Mouse (Mus musculus): ENCODE results near the gene Gm14190.
"Not testable (repeated sequence)": the region's sequence is repeated elsewhere in the genome, so short reads cannot be mapped to it uniquely, and the experiment has no call there.

Gm14190 gene

GRCm38 (mm10) chr11:99690463-99690862 lies at the start of gene Gm14190:
Gm14190 (minus strand) TSS chr11:99690740.
- TF ChIP-seq GATA4 (IDR thresholded peaks at IDR 0.05; ENCODE audit: insufficient replicate concordance, low read length) = no peak

DNA sequence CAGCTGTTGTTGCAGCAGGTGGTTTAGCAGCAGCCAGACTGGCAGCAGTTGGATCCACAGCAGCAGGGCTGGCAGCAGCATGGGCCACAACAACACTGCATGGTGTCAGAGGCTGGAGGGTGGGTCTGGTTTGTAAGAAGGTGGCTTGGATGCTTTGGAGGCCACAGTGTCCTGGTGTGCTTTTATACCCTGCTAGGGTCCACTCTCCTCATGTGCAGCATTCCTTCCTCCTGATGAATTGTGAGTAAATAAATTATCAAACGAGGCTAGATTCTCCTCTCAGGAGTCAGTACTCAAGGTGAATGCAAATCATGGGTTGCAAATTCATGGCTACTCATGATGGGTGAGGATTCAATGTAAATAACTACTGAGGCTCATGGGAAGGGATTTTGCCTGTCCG lies 43.6 kb upstream of the Gm14190 start, which contains the start of gene Gm14180:
Gm14180 (minus strand) TSS at position 101 of the 400 bp plus-strand sequence.
- no peak for TF ChIP-seq GATA4 (IDR thresholded peaks at IDR 0.05; ENCODE audit: insufficient replicate concordance, low read length)

- no peak for TF ChIP-seq GATA4 (IDR thresholded peaks at IDR 0.05; ENCODE audit: insufficient replicate concordance, low read length)
These were observed 33.5 kb upstream of the Gm14190 start for GRCm38 (mm10) chr11:99724061-99724460.

GRCm38 (mm10) chr11:99718759-99719158 lies 28.2 kb upstream of the Gm14190 start:
- no peak for TF ChIP-seq GATA4 (IDR thresholded peaks at IDR 0.05; ENCODE audit: insufficient replicate concordance, low read length)

DNA sequence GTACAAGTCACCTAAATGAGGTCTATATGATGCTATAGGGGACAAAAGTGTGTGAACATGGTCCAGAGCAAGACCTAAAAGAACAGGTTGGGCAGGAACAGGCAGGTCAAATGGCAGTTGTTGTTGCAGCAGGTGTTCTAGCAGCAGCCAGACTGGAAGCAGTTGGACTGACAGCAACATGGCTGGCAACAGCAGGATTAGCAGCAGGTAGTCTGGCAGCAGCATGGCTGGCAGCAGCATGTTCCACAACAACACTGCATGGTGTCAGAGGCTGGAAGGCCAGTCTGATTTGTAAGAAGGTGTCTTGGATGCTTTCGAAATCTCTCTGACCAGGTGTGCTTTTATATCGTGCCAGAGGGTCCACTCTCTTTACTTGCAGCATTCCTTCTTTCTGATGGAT lies 7.1 kb downstream of the Gm14190 start:
- TF ChIP-seq GATA4 (IDR thresholded peaks at IDR 0.05; ENCODE audit: insufficient replicate concordance, low read length) = no peak

GRCm38 (mm10) chr11:99665860-99666259 lies 24.7 kb downstream of the Gm14190 start, which contains the start of gene Krtap4-6:
Krtap4-6 (minus strand) TSS chr11:99665960.
- TF ChIP-seq GATA4 (IDR thresholded peaks at IDR 0.05; ENCODE audit: insufficient replicate concordance, low read length) = no peak

GRCm38 (mm10) chr11:99662802-99663201 lies 27.7 kb downstream of the Gm14190 start:
- TF ChIP-seq GATA4 (IDR thresholded peaks at IDR 0.05; ENCODE audit: insufficient replicate concordance, low read length) = no peak

DNA sequence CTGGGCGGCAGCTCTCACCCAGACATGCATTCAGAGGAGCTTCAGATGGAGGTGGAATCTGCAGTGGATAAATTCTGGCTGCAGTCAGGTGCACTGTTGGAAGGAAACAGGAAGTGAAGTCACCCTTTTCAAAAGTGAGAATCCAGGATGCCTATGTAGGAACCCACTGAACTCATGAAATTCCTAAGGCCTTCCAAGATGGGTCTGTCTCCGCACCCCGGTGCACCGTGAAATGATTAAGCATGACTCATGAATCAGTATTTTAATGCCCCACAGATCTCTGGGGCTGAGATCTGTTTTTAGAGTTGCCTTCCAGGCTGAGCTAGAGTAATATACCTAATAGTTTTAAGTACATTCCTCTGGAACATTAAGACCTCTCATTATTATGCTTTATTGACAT lies 31.3 kb downstream of the Gm14190 start:
- no peak for TF ChIP-seq GATA4 (IDR thresholded peaks at IDR 0.05; ENCODE audit: insufficient replicate concordance, low read length)

GRCm38 (mm10) chr11:99658467-99659010 lies 32.0 kb downstream of the Gm14190 start, which contains the start of gene Gm11563:
Gm11563 (minus strand) TSS chr11:99658960.
- not testable (repeated sequence) for TF ChIP-seq GATA4 (IDR thresholded peaks at IDR 0.05; ENCODE audit: insufficient replicate concordance, low read length)

DNA sequence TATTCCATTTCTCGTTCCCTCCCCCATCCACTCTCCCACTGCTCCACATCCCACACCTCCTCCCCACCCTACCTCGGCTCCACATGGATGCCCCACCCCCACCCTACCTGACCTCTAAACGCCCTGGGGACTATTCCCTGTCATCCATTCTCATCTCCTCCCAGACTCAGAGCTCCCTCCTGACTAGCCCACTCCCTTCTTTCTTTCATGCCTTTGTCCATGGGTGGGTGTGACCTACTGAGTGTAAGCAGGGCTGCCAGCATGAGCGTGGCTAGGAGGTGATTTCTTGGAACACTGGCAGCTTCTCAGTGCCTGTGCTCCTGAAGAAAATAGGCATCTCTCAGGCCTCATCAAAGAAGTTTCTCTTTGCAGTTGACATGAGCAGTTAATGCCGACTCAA lies 33.5 kb downstream of the Gm14190 start:
- no peak for TF ChIP-seq GATA4 (IDR thresholded peaks at IDR 0.05; ENCODE audit: insufficient replicate concordance, low read length)

- TF ChIP-seq GATA4 (IDR thresholded peaks at IDR 0.05; ENCODE audit: insufficient replicate concordance, low read length) = no peak
These were observed 40.4 kb downstream of the Gm14190 start, which contains the start of gene Gm11555 for GRCm38 (mm10) chr11:99650136-99650535. Gm11555 (minus strand) TSS chr11:99650236.

DNA sequence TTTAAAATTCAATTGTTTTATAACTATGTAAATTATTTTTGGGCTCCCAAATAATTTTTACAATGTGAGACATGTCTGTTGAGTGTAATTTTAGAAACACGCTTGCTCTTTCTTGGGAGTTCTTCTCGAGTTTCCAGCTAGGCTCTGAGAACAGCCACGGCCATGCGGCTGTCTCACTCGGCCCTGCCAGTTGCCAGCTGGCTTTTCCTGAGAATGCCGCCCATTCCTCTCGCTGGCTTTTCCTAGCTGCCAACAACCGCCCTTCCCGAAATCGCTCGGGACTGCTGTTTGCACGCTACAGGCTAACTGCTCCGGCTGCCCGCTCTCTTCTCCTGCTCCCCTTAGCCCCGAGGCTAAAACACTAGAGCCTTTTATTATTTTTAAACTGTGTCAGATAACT lies 44.1 kb downstream of the Gm14190 start:
- TF ChIP-seq GATA4 (IDR thresholded peaks at IDR 0.05; ENCODE audit: insufficient replicate concordance, low read length) = no peak

GRCm38 (mm10) chr11:99644351-99644750 lies 46.2 kb downstream of the Gm14190 start:
- no peak for TF ChIP-seq GATA4 (IDR thresholded peaks at IDR 0.05; ENCODE audit: insufficient replicate concordance, low read length)

GRCm38 (mm10) chr11:99643635-99644139 lies 46.9 kb downstream of the Gm14190 start, which contains the start of gene Krtap4-7:
Krtap4-7 (minus strand) TSS chr11:99644089.
- TF ChIP-seq GATA4 (IDR thresholded peaks at IDR 0.05; ENCODE audit: insufficient replicate concordance, low read length) = not testable (repeated sequence)

- no peak for TF ChIP-seq GATA4 (IDR thresholded peaks at IDR 0.05; ENCODE audit: insufficient replicate concordance, low read length)
These were observed 49.6 kb downstream of the Gm14190 start for GRCm38 (mm10) chr11:99640926-99641325.
